11 mouse cellular contexts compared by ENCODE assay signal in the genomic region with DNA sequence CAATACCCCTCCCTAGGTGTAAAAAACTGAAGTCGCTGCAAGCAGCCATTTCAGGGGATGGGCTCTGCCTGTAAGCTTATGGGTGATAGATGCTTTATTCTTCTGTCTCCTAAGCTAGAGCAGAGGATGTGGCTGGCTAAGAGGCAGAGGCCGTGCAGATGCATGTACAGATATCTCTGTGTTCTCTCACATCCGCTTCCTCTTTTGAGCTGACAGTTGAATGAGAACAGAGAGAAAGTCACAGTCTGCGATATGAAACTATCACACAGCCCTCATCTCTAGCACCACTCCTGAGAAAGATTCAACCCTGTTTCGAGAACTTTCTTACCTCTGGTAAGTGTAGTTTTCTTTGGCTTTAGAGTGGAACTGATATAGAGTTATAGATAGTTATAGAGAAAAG. TPM values are rescaled to one million over a fixed set of nuclear protein-coding genes. Genes with fewer than 3 reads are reported as not detected.
A peak's percentile ranks its signal among the peaks of the same experiment; 100 is the strongest.
DNase-seq lines count a peak whose midpoint lies in the region; ATAC-seq and TF ChIP-seq lines count a peak whose summit lies in the region.
"Had no signal": no experiment of that assay in that cellular context is flagged by ENCODE, and none has a peak within 500 bp of the region (broad histone marks: within the 10 kb centered on the region; RNA-seq: fewer than 3 reads in every experiment).

A gene (plus strand): TSS at position 234 of the 400 bp plus-strand sequence.

- H3K27me3 ChIP-seq in heart, embryonic 10.5 days (ENCODE audit: insufficient read depth, poor library complexity, severe bottlenecking), result no peaks in the 10 kb centered on the region
- no peaks in the 10 kb centered on the region for H3K27me3 ChIP-seq in thymus, adult 2 months (ENCODE audit: control insufficient read depth, insufficient read depth, low read length)

- H3K4me3 ChIP-seq in heart, embryonic 10.5 days, result no peak within 1 kb of the TSS
- H3K4me3 ChIP-seq in thymus, adult 2 months (ENCODE audit: control insufficient read depth, insufficient read depth, low read length), result no peak within 1 kb of the TSS
- H3K4me3 ChIP-seq: heart, adult 2 months had no signal

- H3K36me3 ChIP-seq in heart, embryonic 10.5 days, result no peaks in the 10 kb centered on the region
- no peaks in the 10 kb centered on the region for H3K36me3 ChIP-seq in thymus, adult 2 months (ENCODE audit: control insufficient read depth, insufficient read depth, low read length)

- H3K27ac ChIP-seq in heart, embryonic 10.5 days, result no peak within 1 kb of the TSS
- H3K27ac ChIP-seq in thymus, adult 2 months (ENCODE audit: control insufficient read depth, insufficient read depth, low read length), result peak within 1 kb of the TSS; percentile 63; the same call in 1 of the 2 replicates
- H3K27ac ChIP-seq: heart, adult 2 months had no signal

- ATAC-seq in granulocyte monocyte progenitor cell, adult 5-6 weeks (replicated peaks; ENCODE audit: poor library complexity, severe bottlenecking), result peak; percentile 89
- ATAC-seq in megakaryocyte, adult 5-6 weeks (ENCODE audit: poor library complexity, severe bottlenecking), result peak; percentile 86
- ATAC-seq: intestine, embryonic 16.5 days had no signal

- no peak for TF ChIP-seq CTCF in thymus, adult 2 months (IDR thresholded peaks at IDR 0.05; ENCODE audit: borderline replicate concordance, control insufficient read depth, extremely low read depth, insufficient read depth, low read length, poor library complexity)

- no peaks in the 10 kb centered on the region for H3K4me1 ChIP-seq in heart, embryonic 10.5 days
- peaks cover 7% of the 10 kb centered on the region; the same call in 1 of the 2 replicates for H3K4me1 ChIP-seq in thymus, adult 2 months (replicated peaks; ENCODE audit: control insufficient read depth, insufficient read depth, low read length)

- DNase-seq in heart, adult 11 months, result peak; percentile 89
- DNase-seq in heart, embryonic 10.5 days (ENCODE audit: low spot score), result no peak
- DNase-seq in thymus, adult 2 months, result peak; percentile 78
- DNase-seq in urinary bladder, adult 2 months (ENCODE audit: low spot score), result no peak
- no peak for DNase-seq in right cerebral cortex, postnatal 14 days
- no peak for DNase-seq in testis, postnatal 10 days (ENCODE audit: low spot score)
- DNase-seq: heart, adult 2 months; left cerebral cortex, postnatal 4 days had no signal

- TF ChIP-seq POLR2A in thymus, adult 2 months (IDR thresholded peaks at IDR 0.05; ENCODE audit: control insufficient read depth, extremely low read depth, insufficient read depth, low read length, poor library complexity), result no peak

- H3K9me3 ChIP-seq in heart, embryonic 10.5 days, result no peaks in the 10 kb centered on the region

- 81% methylated on average over 5 of the region's 5 CpGs for WGBS in heart, embryonic 10.5 days
- 8% methylated on average over 5 of the region's 5 CpGs for WGBS in thymus, adult 2 months

RNA-seq across cellular contexts. Expression of the gene that starts here (rescaled TPM):
- polyA plus RNA-seq in heart, embryonic 10.5 days (2016; fragmentation: Nextera tagmentation; extraction: Ambion mirVana), result 0.23 TPM in 1 of 2 replicates, not detected in the other
- total RNA-seq in granulocyte monocyte progenitor cell, adult 5-6 weeks (2014; fragmentation: Nextera tagmentation), result 31.3 and 54.6 TPM in 2 replicates
- total RNA-seq in granulocyte monocyte progenitor cell, adult 5-6 weeks (2017), result 32.0 and 37.3 TPM in 2 replicates
- total RNA-seq in megakaryocyte, adult 5-6 weeks (2015), result 8.2 and 18.6 TPM in 2 replicates
- 15.5 and 32.0 TPM in 2 replicates for total RNA-seq in megakaryocyte, adult 5-6 weeks (2017)
- 68.1 and 72.4 TPM in 2 replicates for polyA plus RNA-seq in thymus, adult 2 months (2012; rRNA removed)
- 0.93 and 1.1 TPM in 2 replicates for polyA plus RNA-seq in urinary bladder, adult 2 months (2012; rRNA removed)

Comparison
In these comparisons a context has a peak if more than half of its experiments do, and no peak if none do; other contexts are left out.
1. RNA of the gene that starts here (polyA plus RNA-seq): 68.1 to 72.4 TPM in thymus, adult 2 months; 0.93 to 1.1 TPM in urinary bladder, adult 2 months and 0.23 TPM in heart, embryonic 10.5 days; every median in the first group is over 10 times any median in the second.
2. DNase-seq: peak in heart, adult 11 months (single experiment) and thymus, adult 2 months (single experiment); none in heart, embryonic 10.5 days (single experiment), urinary bladder, adult 2 months (single experiment), right cerebral cortex, postnatal 14 days (single experiment) and testis, postnatal 10 days (single experiment).